25 mouse cellular contexts compared by ENCODE assay signal in genomic region chr3:61241380-61241779, GRCm38 (mm10).
"Had no signal": no experiment of that assay in that cellular context is flagged by ENCODE, and none has a peak within 500 bp of the region (broad histone marks: within the 10 kb centered on the region; RNA-seq: fewer than 3 reads in every experiment).

No protein-coding gene starts in this region.

- H3K4me1 ChIP-seq: heart, embryonic 13.5 days; heart, embryonic 15.5 days; hindbrain, embryonic 13.5 days; hindbrain, embryonic 15.5 days; kidney, embryonic 15.5 days; limb, embryonic 13.5 days; limb, embryonic 15.5 days; liver, embryonic 12.5 days had no signal

- H3K27ac ChIP-seq: heart, embryonic 13.5 days; heart, embryonic 15.5 days; hindbrain, embryonic 13.5 days; hindbrain, embryonic 15.5 days; hindbrain, postnatal 0 days; kidney, embryonic 15.5 days; kidney, postnatal 0 days; layer of hippocampus, adult 2 months; limb, embryonic 13.5 days; limb, embryonic 15.5 days; liver, embryonic 12.5 days; liver, embryonic 14.5 days had no signal

- H3K9ac ChIP-seq: heart, embryonic 13.5 days; heart, embryonic 15.5 days; hindbrain, embryonic 13.5 days; hindbrain, embryonic 15.5 days; kidney, embryonic 15.5 days; limb, embryonic 13.5 days; limb, embryonic 15.5 days; liver, embryonic 12.5 days; liver, embryonic 14.5 days had no signal

- H3K9me3 ChIP-seq: heart, embryonic 13.5 days; heart, embryonic 15.5 days; hindbrain, embryonic 13.5 days; hindbrain, embryonic 15.5 days; kidney, embryonic 15.5 days; limb, embryonic 13.5 days; limb, embryonic 15.5 days; liver, embryonic 12.5 days had no signal

- DNase-seq: gastrocnemius, postnatal 14 days; gastrocnemius, postnatal 36 days; heart, adult 18-20 months; heart, postnatal 4 days; kidney, adult 11 months; kidney, adult 2 months; kidney, adult 9 months; kidney, postnatal 14 days; kidney, postnatal 4 days; layer of hippocampus, postnatal 36 days; left cerebral cortex, postnatal 4 days had no signal

- H3K27me3 ChIP-seq: heart, embryonic 13.5 days; heart, embryonic 15.5 days; hindbrain, embryonic 13.5 days; hindbrain, embryonic 15.5 days; kidney, embryonic 15.5 days; limb, embryonic 13.5 days; limb, embryonic 15.5 days; liver, embryonic 12.5 days had no signal

- H3K36me3 ChIP-seq: heart, embryonic 13.5 days; heart, embryonic 15.5 days; hindbrain, embryonic 13.5 days; hindbrain, embryonic 15.5 days; kidney, embryonic 15.5 days; limb, embryonic 13.5 days; limb, embryonic 15.5 days; liver, embryonic 12.5 days had no signal

- H3K4me2 ChIP-seq: heart, embryonic 11.5 days; heart, embryonic 13.5 days; heart, embryonic 15.5 days; hindbrain, embryonic 13.5 days; hindbrain, embryonic 15.5 days; kidney, embryonic 15.5 days; limb, embryonic 13.5 days; limb, embryonic 15.5 days; liver, embryonic 12.5 days had no signal

- ATAC-seq: hindbrain, postnatal 0 days; intestine, embryonic 16.5 days; liver, embryonic 12.5 days had no signal

- H3K4me3 ChIP-seq: heart, embryonic 13.5 days; heart, embryonic 15.5 days; hindbrain, embryonic 13.5 days; hindbrain, embryonic 15.5 days; kidney, embryonic 15.5 days; layer of hippocampus, adult 2 months; limb, embryonic 13.5 days; limb, embryonic 15.5 days; liver, embryonic 12.5 days had no signal
